Mouse (Mus musculus): Measurements from ENCODE around the gene Men1.
A peak's percentile ranks its signal among the peaks of the same experiment; 100 is the strongest.
"Not testable (repeated sequence)": the region's sequence is repeated elsewhere in the genome, so short reads cannot be mapped to it uniquely, and the experiment has no call there.

Men1 gene

GRCm38 (mm10) chr19:6334673-6335457 lies at the start of gene Men1:
Men1 (plus strand) TSS chr19:6334979.
- peak; percentile 95 for DNase-seq (ENCODE audit: low read depth)

DNA sequence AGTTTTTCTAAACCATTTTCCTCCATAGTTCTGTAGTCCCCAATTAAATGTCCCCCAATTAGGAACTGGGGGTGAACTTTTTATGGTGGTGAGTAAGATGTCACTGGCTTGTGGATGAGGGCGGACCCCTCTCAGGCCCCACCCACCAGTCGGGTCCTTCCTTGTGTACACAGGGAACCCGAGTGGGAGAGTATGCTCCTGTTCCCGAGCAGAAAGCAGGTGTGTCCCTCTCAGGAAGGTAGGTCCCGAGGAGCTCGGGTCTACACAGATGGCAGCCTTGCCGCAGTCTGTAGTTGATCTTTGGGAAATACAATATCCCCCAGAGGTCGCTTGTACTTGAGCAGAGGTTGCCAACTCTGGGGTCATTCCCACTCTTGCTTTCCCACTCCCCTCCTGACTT lies 49.6 kb upstream of the Men1 start:
- DNase-seq (ENCODE audit: low read depth), result no peak

DNA sequence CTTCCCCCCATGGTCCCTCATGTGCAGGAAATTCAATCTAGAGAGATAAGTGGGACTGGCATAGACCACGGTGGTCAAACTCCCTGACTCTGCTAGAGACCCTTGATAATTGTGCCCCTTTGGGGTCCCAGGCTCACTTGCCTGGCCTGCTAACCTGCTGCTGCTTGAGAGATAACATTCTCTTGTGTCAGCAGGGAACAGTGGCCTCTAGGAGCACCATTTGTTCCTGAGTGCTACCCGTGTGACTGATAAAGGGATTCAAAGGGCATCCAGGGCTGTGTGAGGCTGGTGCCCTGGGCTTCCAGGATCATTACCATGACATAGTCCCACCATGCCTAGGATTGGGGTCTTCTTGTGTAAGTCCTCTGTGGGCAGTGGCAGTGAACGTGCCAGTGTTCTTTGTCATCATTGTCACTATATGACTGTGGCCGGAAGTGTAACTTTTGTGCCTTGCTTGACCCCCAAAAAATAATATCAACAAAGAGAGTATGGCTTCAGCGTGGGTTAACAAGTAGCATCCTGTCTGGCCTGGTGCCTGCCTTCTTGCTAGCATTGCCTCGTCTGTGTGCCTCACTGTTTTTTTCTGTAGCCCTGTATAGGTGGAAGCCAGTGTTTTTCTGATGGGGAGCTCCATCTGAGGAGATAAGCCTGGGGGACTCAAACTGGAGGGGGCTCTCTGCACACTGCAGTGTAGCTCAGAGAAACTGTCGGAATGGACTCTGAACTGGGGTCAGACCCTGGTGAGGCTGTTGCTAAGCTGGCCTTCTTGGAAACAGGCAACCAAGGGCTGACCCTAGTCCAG lies 48.9 kb upstream of the Men1 start:
- no peak for DNase-seq (ENCODE audit: low read depth)

- no peak for DNase-seq (ENCODE audit: low read depth)
Measured at GRCm38 (mm10) chr19:6286434-6287401, 48.1 kb upstream of the Men1 start.

DNA sequence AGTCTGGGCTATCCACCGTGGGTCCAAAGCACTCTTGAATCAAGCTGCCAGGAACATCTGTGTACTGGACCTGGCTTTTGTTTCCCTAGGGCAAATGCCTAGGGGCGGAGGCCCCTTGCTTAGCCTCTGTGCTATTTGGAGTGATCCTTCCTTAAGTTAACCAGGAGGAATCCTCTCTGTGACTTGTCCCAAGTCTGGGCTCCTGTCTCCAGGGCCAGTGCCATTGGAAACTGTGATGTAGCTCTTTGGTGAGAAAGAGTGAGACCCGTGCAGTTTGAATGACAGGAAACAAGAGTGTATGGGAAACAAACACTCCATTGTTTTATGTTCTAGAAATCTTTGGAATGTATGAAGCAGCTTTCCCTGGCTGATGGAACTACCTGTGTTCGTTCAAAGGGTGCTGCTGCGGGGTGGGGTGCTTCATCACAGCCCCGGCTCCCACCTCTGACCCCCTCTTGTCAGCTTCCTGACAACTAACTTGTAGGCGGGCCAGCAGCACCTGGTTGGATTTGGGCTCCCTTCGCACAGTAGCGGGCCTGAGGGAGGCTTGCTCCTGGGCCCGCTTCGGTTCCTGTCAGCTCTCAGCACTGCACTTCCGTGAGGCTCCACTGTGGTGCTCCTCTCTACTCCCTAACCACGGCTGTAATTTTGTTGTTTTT lies 46.4 kb upstream of the Men1 start:
- no peak for DNase-seq (ENCODE audit: low read depth)

DNA sequence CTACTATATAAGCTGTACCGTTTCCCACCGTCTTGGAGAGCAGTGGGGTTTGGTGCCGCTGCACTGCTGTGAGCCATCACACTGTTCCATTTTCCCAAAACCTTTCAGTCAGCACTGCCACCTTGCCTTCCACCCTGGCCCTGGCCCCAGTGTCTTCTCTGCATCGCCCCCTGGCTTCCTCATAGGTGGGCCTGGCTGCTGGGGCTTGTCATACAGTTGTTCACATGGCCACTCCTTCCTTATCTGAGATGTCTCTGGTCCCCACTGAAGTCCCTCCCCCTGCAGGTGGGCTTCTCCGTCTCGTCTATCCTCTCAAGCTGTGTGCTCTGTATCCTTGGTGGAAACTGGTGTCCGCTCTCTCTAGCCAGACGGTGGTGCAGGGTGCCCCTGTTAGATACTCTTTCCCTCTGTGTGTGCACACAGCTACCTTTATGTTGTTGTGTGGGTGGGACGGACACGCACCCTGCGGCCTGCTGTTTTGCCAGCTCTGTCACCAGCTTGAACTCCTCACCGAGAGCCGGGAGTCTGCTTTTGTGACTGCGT lies 45.0 kb upstream of the Men1 start:
- no peak for DNase-seq (ENCODE audit: low read depth)

- not testable (repeated sequence) for DNase-seq (ENCODE audit: low read depth)
Measured at GRCm38 (mm10) chr19:6290720-6291116, 44.1 kb upstream of the Men1 start.

DNA sequence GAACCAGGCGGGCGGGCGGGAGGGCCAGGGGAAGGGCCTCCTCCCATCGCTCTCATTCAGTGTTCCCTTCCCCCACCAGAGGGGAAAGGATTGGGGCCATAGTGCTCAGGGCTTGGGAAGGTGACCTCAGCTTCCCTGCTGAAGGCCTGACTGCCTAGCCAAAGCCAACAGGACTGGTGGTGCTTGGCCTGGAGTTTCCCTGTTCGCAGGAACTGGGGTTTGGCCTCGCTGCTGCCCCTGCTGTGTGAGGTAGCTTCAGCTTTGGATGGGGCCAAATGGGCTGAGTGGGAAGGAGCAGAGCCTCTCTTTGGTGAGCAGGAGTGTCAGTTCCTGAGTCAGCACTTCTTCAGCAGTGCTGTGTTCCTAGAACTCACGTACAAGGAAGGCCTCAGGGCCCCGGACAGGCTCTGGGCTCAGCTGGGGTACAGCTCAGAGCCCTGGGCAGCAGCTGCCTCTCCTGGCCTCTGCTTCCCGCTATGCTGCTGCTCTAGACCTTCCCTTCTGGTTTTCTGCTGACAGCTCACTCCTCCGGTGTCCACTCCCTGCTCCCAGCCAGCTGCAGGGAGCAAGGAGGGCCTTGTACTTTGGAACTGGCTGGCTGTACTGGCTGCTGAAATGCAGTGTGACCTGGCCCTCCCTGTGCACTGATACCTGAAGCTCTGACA lies 43.5 kb upstream of the Men1 start:
- no peak for DNase-seq (ENCODE audit: low read depth)

- no peak for DNase-seq (ENCODE audit: low read depth)
Measured at GRCm38 (mm10) chr19:6292262-6292661, 42.5 kb upstream of the Men1 start.

GRCm38 (mm10) chr19:6294301-6294700 lies 40.5 kb upstream of the Men1 start:
- DNase-seq (ENCODE audit: low read depth), result no peak

- no peak for DNase-seq (ENCODE audit: low read depth)
Measured at GRCm38 (mm10) chr19:6296551-6297210, 38.1 kb upstream of the Men1 start.

GRCm38 (mm10) chr19:6297641-6298040 lies 37.1 kb upstream of the Men1 start:
- DNase-seq (ENCODE audit: low read depth), result no peak

- DNase-seq (ENCODE audit: low read depth), result no peak
Measured at GRCm38 (mm10) chr19:6299003-6299402, 35.8 kb upstream of the Men1 start.

DNA sequence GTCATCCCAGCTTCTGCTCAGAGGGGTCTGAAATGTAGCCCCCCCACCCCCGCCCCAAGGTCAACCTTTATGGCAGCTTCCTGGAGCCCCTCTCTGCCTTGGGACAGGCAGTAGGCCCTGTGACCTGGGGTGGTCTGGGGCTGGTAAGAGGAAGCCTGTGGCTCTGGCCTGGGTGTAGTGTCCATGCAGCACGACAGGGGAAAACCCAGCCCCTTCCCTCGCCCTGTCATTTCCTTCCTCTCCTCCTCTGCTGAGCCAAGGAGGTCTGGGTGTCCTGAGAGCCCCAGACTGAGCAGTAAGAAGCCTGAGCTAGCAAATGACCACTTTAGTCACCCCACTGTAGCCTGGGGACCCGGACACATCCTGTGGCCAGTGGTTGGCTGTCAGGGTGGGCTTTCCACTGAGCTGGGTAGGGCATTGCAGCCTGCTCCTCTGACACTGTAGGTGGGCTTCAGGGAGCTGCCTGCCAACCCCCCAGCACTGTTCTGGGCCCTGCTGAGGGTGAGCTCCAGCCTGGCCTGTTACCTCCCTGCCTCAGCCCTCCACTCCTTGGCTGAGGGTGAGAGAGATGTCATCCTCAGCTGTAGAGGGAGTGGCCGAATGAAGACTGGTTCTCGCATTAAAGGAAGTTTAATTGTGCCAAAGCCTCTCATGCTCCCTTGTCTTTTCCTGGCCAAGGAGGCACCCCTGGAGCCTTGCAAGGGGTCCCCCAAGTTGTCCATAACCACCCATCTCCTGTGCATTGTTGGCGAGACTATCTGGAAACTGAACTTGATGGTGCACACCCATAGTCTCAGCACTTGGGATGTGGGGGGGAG lies 35.1 kb upstream of the Men1 start:
- DNase-seq (ENCODE audit: low read depth), result no peak

- DNase-seq (ENCODE audit: low read depth), result no peak
Measured at GRCm38 (mm10) chr19:6300402-6300841, 34.4 kb upstream of the Men1 start.

DNA sequence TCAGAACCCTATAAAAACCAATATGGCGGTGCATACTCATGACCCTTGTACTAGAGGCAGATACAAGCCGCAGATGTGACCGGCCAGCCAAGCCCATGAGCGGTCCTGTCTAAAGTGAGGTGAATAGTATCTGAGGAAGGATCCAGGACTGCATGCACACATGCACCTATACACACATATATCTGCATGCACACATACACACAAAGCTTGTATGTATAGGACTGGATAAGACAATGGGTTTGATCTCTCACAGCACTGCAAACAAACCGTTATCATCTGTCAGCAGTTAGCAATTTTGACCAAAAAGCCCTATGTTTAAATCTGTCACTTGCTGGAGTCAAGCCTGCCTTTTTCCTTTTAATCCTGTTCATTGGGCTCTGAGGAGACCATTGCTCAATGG lies 32.7 kb upstream of the Men1 start:
- no peak for DNase-seq (ENCODE audit: low read depth)

GRCm38 (mm10) chr19:6302522-6302921 lies 32.3 kb upstream of the Men1 start:
- no peak for DNase-seq (ENCODE audit: low read depth)

GRCm38 (mm10) chr19:6303831-6304230 lies 30.9 kb upstream of the Men1 start:
- DNase-seq (ENCODE audit: low read depth), result no peak

DNA sequence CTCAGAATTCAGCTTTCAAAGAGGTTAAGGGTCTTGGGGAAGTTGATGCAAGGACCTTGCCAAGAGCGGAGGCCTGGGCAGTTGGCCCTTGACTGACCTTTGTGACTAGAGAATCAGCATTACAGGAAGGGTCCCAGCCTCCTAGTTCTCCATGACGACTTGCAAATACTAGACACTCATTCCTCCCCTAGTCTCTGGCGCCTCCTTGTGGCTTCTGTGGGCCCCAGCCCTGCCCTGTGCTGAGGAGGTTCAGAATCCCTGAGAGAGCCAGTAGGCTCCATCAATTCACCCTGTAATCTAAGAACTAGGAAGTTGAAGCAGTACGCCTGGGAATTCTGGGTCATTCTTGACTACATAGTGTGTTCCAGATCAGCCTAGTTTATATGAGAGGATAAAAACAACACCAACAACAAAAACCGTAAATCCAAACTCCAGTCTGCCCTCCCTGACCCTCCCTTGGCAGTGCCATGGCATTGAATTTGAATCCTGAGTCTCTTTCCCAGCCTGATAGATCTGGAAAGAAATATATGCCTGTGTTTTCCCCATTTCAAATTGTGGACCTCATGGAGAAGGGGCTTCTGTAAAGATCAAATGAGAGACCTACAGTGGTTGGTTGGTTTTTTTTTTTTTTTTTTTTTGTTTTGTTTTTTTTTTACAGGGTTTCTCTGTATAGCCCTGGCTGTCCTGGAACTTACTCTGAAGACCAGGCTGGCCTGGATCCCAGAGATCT lies 29.8 kb upstream of the Men1 start:
- DNase-seq (ENCODE audit: low read depth), result peak; percentile 77
